Mouse (Mus musculus) heart, embryonic 15.5 days (tissue): ENCODE results near the gene Tmem234. TPM values are rescaled to one million over a fixed set of nuclear protein-coding genes. Genes with fewer than 3 reads are reported as not detected.

Experiments
- ATAC-seq: fragments of 200-750 bp; cut with Nextera tagmentation; replicated peaks from 2 replicates; pipeline ENCODE4 v1.8.0; 2017; ENCODE audit warnings: low read depth, moderate TSS enrichment; ENCODE audit not compliant: insufficient number of reproducible peaks, insufficient read depth, low FRiP score
- H3K27ac ChIP-seq: fragments of 300-500 bp; sonication (generic); 2 replicates; pipeline ENCODE4 v1.5.1; 2015; ENCODE audit warnings: mild to moderate bottlenecking, inconsistent platforms
- H3K27me3 ChIP-seq: fragments of 300-500 bp; sonication (generic); 2 replicates; pipeline ENCODE4 v1.6.1; 2015; ENCODE audit warnings: inconsistent platforms
- H3K36me3 ChIP-seq: fragments of 300-500 bp; sonication (generic); 2 replicates; pipeline ENCODE4 v1.6.1; 2015; ENCODE audit warnings: mild to moderate bottlenecking, inconsistent platforms
- H3K4me1 ChIP-seq: fragments of 300-500 bp; sonication (generic); replicated peaks from 2 replicates; pipeline ENCODE4 v1.6.1; 2015; ENCODE audit warnings: inconsistent platforms
- H3K4me2 ChIP-seq: fragments of 300-500 bp; sonication (generic); 2 replicates; pipeline ENCODE4 v1.6.1; 2015; ENCODE audit warnings: inconsistent platforms, mild to moderate bottlenecking, moderate library complexity
- H3K4me3 ChIP-seq: fragments of 300-500 bp; sonication (generic); 2 replicates; pipeline ENCODE4 v1.5.1; 2015; ENCODE audit warnings: mild to moderate bottlenecking, inconsistent platforms
- H3K9ac ChIP-seq: fragments of 300-500 bp; sonication (generic); 2 replicates; pipeline ENCODE4 v1.6.1; 2015; ENCODE audit warnings: mild to moderate bottlenecking, inconsistent platforms
- H3K9me3 ChIP-seq: fragments of 300-500 bp; sonication (generic); replicated peaks from 2 replicates; pipeline ENCODE4 v1.6.1; 2016; ENCODE audit warnings: inconsistent platforms
- WGBS: fragments of 180-500 bp; shearing (Covaris S2); methylation state at CpG from one replicate; pipeline ENCODE4 v1.1.7; 2015; ENCODE audit warnings: mixed read lengths; 5-methylcytosine and 5-hydroxymethylcytosine counted together
- polyA plus RNA-seq: library from polyadenylated mRNA; unstranded; fragments of >200 nt; fragmentation: Nextera tagmentation; extraction: Ambion mirVana; gene quantifications from 2 replicates; pipeline ENCODE4 v1.2.1, GENCODE M21; 2015

The Tmem234 gene
- polyA plus RNA-seq, 1 experiment from 2014 or later = 136 TPM

- Histone ChIP-seq H3K9me3 (no peaks in the 10 kb centered on the region), H3K27me3 (no peaks in the 10 kb centered on the region), H3K36me3 (peaks cover 37% of the 10 kb centered on the region), H3K4me3 (no peak overlapping the region), H3K4me2 (peak overlapping the region; percentile 81; the same call in 1 of the 2 replicates), H3K4me1 (peaks cover 32% of the 10 kb centered on the region), H3K27ac (peak overlapping the region; percentile 35; the same call in 1 of the 2 replicates), H3K9ac (no peak overlapping the region)
- no peak for ATAC-seq
- 53% methylated on average over 5 of the region's 5 CpGs for WGBS
These were observed 41.3 kb downstream of the Tmem234 start for GRCm38 (mm10) chr4:129641756-129642155.

- H3K4me2 ChIP-seq = no peak overlapping the region
- no peaks in the 10 kb centered on the region for H3K9me3 ChIP-seq
- H3K4me1 ChIP-seq = peaks cover 5% of the 10 kb centered on the region
- ATAC-seq = no peak
- no peak overlapping the region for H3K4me3 ChIP-seq
- no peaks in the 10 kb centered on the region for H3K27me3 ChIP-seq
- WGBS = 80% methylated on average over 6 of the region's 6 CpGs
- H3K27ac ChIP-seq = no peak overlapping the region
- H3K9ac ChIP-seq = no peak overlapping the region
- peaks cover 50% of the 10 kb centered on the region for H3K36me3 ChIP-seq
These were observed 44.7 kb downstream of the Tmem234 start for GRCm38 (mm10) chr4:129645204-129645603.

GRCm38 (mm10) chr4:129648656-129649055, 48.2 kb downstream of the Tmem234 start:
- no peaks in the 10 kb centered on the region for H3K4me1 ChIP-seq
- H3K9ac ChIP-seq = no peak overlapping the region
- no peak overlapping the region for H3K27ac ChIP-seq
- no peaks in the 10 kb centered on the region for H3K27me3 ChIP-seq
- no peak for ATAC-seq
- WGBS = 65% methylated on average over 1 of the region's 1 CpGs
- H3K4me2 ChIP-seq = no peak overlapping the region
- H3K4me3 ChIP-seq = no peak overlapping the region
- peaks cover 77% of the 10 kb centered on the region for H3K36me3 ChIP-seq
- H3K9me3 ChIP-seq = no peaks in the 10 kb centered on the region

GRCm38 (mm10) chr4:129650359-129650758, 49.9 kb downstream of the Tmem234 start:
- Histone ChIP-seq H3K9me3 (no peaks in the 10 kb centered on the region), H3K4me1 (no peaks in the 10 kb centered on the region), H3K27ac (no peak overlapping the region), H3K9ac (no peak overlapping the region), H3K4me3 (no peak overlapping the region), H3K4me2 (no peak overlapping the region), H3K27me3 (no peaks in the 10 kb centered on the region), H3K36me3 (peaks cover 92% of the 10 kb centered on the region)
- no peak for ATAC-seq
- 93% methylated on average over 8 of the region's 8 CpGs for WGBS

- WGBS = 86% methylated on average over 14 of the region's 14 CpGs
- H3K9me3 ChIP-seq = no peaks in the 10 kb centered on the region
- H3K27me3 ChIP-seq = no peaks in the 10 kb centered on the region
- no peak overlapping the region for H3K27ac ChIP-seq
- no peak overlapping the region for H3K9ac ChIP-seq
- H3K4me1 ChIP-seq = no peaks in the 10 kb centered on the region
- no peak overlapping the region for H3K4me3 ChIP-seq
- no peak overlapping the region for H3K4me2 ChIP-seq
- peaks cover 88% of the 10 kb centered on the region for H3K36me3 ChIP-seq
- no peak for ATAC-seq
These were observed 54.3 kb downstream of the Tmem234 start for GRCm38 (mm10) chr4:129654770-129655169.

- no peak overlapping the region for H3K9ac ChIP-seq
- WGBS = 90% methylated on average over 3 of the region's 3 CpGs
- H3K9me3 ChIP-seq = no peaks in the 10 kb centered on the region
- H3K36me3 ChIP-seq = peaks cover 54% of the 10 kb centered on the region
- H3K4me2 ChIP-seq = no peak overlapping the region
- ATAC-seq = no peak
- no peaks in the 10 kb centered on the region for H3K27me3 ChIP-seq
- H3K4me3 ChIP-seq = no peak overlapping the region
- no peak overlapping the region for H3K27ac ChIP-seq
- H3K4me1 ChIP-seq = no peaks in the 10 kb centered on the region
These were observed 61.1 kb downstream of the Tmem234 start for GRCm38 (mm10) chr4:129661584-129661983.

- Histone ChIP-seq H3K4me2 (no peak overlapping the region), H3K27ac (no peak overlapping the region), H3K9me3 (no peaks in the 10 kb centered on the region), H3K4me3 (no peak overlapping the region), H3K4me1 (no peaks in the 10 kb centered on the region), H3K27me3 (no peaks in the 10 kb centered on the region), H3K36me3 (peaks cover 51% of the 10 kb centered on the region), H3K9ac (no peak overlapping the region)
- ATAC-seq = no peak
- WGBS = 75% methylated on average over 3 of the region's 3 CpGs
These were observed 61.9 kb downstream of the Tmem234 start for GRCm38 (mm10) chr4:129662255-129662813.

GRCm38 (mm10) chr4:129671491-129672082, 71.1 kb downstream of the Tmem234 start:
- no peak; the same call in 1 of the 2 replicates for ATAC-seq
- no peaks in the 10 kb centered on the region for H3K27me3 ChIP-seq

GRCm38 (mm10) chr4:129672083-129672877, 71.8 kb downstream of the Tmem234 start, which contains the start of gene Kpna6:
Kpna6 (minus strand) TSS chr4:129672767.
- Histone ChIP-seq H3K9me3 (no peaks in the 10 kb centered on the region), H3K9ac (peak within 1 kb of the TSS; percentile 81), H3K27me3 (no peaks in the 10 kb centered on the region), H3K36me3 (peaks cover 14% of the 10 kb centered on the region; the same call in 1 of the 2 replicates), H3K4me3 (peak within 1 kb of the TSS; percentile 84), H3K4me1 (peaks cover 14% of the 10 kb centered on the region), H3K4me2 (peak within 1 kb of the TSS; percentile 77), H3K27ac (peak within 1 kb of the TSS; percentile 95)
- under 1% methylated on average over 64 of the region's 65 CpGs for WGBS
- ATAC-seq = peak; percentile 93

More at GRCm38 (mm10) chr4:129671491-129672082, 71.1 kb downstream of the Tmem234 start:
- Histone ChIP-seq H3K9me3 (no peaks in the 10 kb centered on the region), H3K27ac (peak overlapping the region; percentile 95), H3K9ac (peak overlapping the region; percentile 81), H3K36me3 (peaks cover 12% of the 10 kb centered on the region; the same call in 1 of the 2 replicates), H3K4me3 (peak overlapping the region; percentile 84), H3K4me1 (peaks cover 14% of the 10 kb centered on the region), H3K4me2 (peak overlapping the region; percentile 77)
- 5% methylated on average over 12 of the region's 12 CpGs for WGBS

GRCm38 (mm10) chr4:129672878-129673449, 72.5 kb downstream of the Tmem234 start:
- no peaks in the 10 kb centered on the region for H3K9me3 ChIP-seq
- peaks cover 16% of the 10 kb centered on the region for H3K36me3 ChIP-seq
- H3K9ac ChIP-seq = peak overlapping the region; percentile 81
- H3K4me3 ChIP-seq = peak overlapping the region; percentile 84
- ATAC-seq = no peak; the same call in 1 of the 2 replicates
- peak overlapping the region; percentile 77 for H3K4me2 ChIP-seq
- 4% methylated on average over 10 of the region's 10 CpGs for WGBS
- peak overlapping the region; percentile 95 for H3K27ac ChIP-seq
- peaks cover 14% of the 10 kb centered on the region for H3K4me1 ChIP-seq
- H3K27me3 ChIP-seq = no peaks in the 10 kb centered on the region
